Mouse (Mus musculus) heart, embryonic 11.5 days (tissue): Measurements from ENCODE around the gene Lrch3. TPM values are rescaled to one million over a fixed set of nuclear protein-coding genes. Genes with fewer than 3 reads are reported as not detected.

Experiments
- ATAC-seq: fragments of 200-750 bp; cut with Nextera tagmentation; replicated peaks from 2 replicates; pipeline ENCODE4 v1.8.0; 2017; ENCODE audit warnings: moderate library complexity; ENCODE audit not compliant: insufficient number of reproducible peaks, low FRiP score, low TSS enrichment
- H3K27ac ChIP-seq: fragments of 300-500 bp; sonication (generic); 2 replicates; pipeline ENCODE4 v1.5.1; 2014; ENCODE audit warnings: mild to moderate bottlenecking, low read depth, low read length
- H3K27me3 ChIP-seq: fragments of 300-500 bp; sonication (generic); 2 replicates; pipeline ENCODE4 v1.6.1; 2014; ENCODE audit warnings: mild to moderate bottlenecking, low read length, mixed read lengths; ENCODE audit not compliant: control insufficient read depth, insufficient read depth
- H3K36me3 ChIP-seq: fragments of 300-500 bp; sonication (generic); 2 replicates; pipeline ENCODE4 v1.6.1; 2014; ENCODE audit warnings: mild to moderate bottlenecking, low read length, moderate library complexity, mixed read lengths; ENCODE audit not compliant: control insufficient read depth, insufficient read depth
- H3K4me1 ChIP-seq: fragments of 300-500 bp; sonication (generic); 2 replicates; pipeline ENCODE4 v1.6.1; 2014; ENCODE audit warnings: low read length; ENCODE audit not compliant: control insufficient read depth, insufficient read depth
- H3K4me2 ChIP-seq: fragments of 300-500 bp; sonication (generic); 2 replicates; pipeline ENCODE4 v1.6.1; 2014; ENCODE audit warnings: mild to moderate bottlenecking, moderate library complexity
- H3K4me3 ChIP-seq: fragments of 300-500 bp; sonication (generic); 2 replicates; pipeline ENCODE4 v1.5.1; 2014; ENCODE audit warnings: low read depth, low read length
- H3K9ac ChIP-seq: fragments of 300-500 bp; sonication (generic); 2 replicates; pipeline ENCODE4 v1.6.1; 2014; ENCODE audit warnings: mild to moderate bottlenecking, low read depth, low read length, moderate library complexity
- H3K9me3 ChIP-seq: fragments of 300-500 bp; sonication (generic); replicated peaks from 2 replicates; pipeline ENCODE4 v1.6.1; 2016; ENCODE audit warnings: low read length; ENCODE audit not compliant: control insufficient read depth
- WGBS: fragments of 180-500 bp; shearing (Covaris S2); extraction: QIAGEN DNeasy Blood & Tissue Kit; methylation state at CpG from one replicate; pipeline ENCODE4 v1.1.7; 2014; ENCODE audit not compliant: insufficient replicate concordance; 5-methylcytosine and 5-hydroxymethylcytosine counted together
- polyA plus RNA-seq: library from polyadenylated mRNA; unstranded; fragments of >200 nt; fragmentation: Nextera tagmentation; extraction: Ambion mirVana; gene quantifications from 2 replicates; pipeline ENCODE4 v1.2.1, GENCODE M21; 2014

Gene Lrch3
- polyA plus RNA-seq, 1 experiment from 2014 or later: 25.3 TPM

DNA sequence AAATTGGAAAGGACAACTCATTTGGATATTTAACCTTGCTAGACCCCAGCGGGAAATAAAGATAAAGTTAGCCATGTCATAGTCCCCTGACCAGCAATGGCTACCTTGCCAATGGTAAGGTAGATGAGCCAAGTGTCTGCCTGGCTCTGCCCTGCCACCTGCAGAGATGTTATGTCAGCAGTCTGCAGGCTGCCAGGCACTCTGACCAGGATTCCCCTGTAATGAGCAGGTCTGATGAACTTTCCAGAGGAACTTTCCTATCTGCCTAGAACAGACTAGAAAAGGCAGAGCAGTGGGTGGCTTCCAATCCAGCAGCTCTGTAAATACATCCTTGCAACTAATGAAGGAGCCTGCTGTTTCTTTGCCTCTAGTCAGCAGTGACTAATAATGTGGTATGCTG, 101.0 kb downstream of the Lrch3 start:
- H3K4me3 ChIP-seq: no peak overlapping the region
- H3K9me3 ChIP-seq: no peaks in the 10 kb centered on the region
- no peak overlapping the region for H3K4me2 ChIP-seq
- H3K27me3 ChIP-seq: no peaks in the 10 kb centered on the region
- H3K9ac ChIP-seq: no peak overlapping the region
- 93% methylated on average over 1 of the region's 1 CpGs for WGBS
- no peak for ATAC-seq
- peaks cover 12% of the 10 kb centered on the region for H3K36me3 ChIP-seq
- H3K4me1 ChIP-seq: no peaks in the 10 kb centered on the region
- no peak overlapping the region for H3K27ac ChIP-seq

DNA sequence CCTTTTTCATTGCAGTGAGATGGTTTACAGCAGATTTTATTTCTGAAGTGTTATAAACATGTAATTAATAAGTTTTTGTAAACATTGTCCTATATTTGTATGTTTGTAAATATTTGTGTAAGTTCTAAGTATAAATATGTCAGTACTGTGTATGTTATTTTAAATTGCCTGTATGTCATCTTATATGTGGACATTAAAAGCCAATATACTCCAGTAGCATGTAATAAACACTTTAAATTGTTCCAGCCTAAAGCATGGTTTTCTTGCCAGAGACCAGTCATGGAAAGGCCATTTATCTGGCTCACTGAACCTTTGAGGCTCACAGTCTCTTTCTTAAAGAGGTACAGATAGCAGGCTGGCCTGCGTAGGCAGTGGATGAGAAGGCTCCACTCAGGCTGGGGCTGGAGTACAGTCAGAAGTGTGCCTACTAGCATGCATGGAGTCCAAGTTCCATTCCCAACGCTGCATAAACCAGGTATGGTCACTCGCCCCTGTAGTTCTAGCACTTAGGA, 101.6 kb downstream of the Lrch3 start:
- WGBS: 92% methylated on average over 3 of the region's 3 CpGs
- peaks cover 9% of the 10 kb centered on the region for H3K36me3 ChIP-seq

DNA sequence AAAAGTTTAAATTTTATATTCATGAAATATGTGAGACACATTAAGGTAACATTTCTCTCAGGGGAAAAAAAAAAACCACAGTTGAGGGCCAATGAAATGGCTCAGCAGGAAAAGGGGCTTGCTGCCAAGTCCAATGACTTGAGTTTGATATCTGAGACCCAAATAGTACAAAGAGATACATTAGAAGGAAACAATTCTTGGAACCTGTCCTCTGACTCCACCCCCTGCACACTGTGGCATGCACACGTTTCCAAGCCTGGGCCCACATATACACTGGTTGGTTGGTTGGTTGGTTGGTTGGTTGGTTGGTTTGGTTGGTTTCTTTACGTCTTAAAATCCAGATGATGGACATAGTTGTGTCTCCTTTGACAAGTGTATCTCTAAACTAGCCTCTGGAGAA, 102.1 kb downstream of the Lrch3 start:
- Histone ChIP-seq H3K4me3 (no peak overlapping the region), H3K36me3 (peaks cover 9% of the 10 kb centered on the region), H3K4me2 (no peak overlapping the region), H3K27me3 (no peaks in the 10 kb centered on the region), H3K4me1 (no peaks in the 10 kb centered on the region), H3K9ac (no peak overlapping the region), H3K9me3 (no peaks in the 10 kb centered on the region), H3K27ac (no peak overlapping the region)
- WGBS: 91% methylated on average over 2 of the region's 2 CpGs
- no peak for ATAC-seq

More for the DNA sequence above, 101.6 kb downstream of the Lrch3 start:
- Histone ChIP-seq H3K27ac (no peak overlapping the region), H3K9me3 (no peaks in the 10 kb centered on the region), H3K9ac (no peak overlapping the region), H3K4me2 (no peak overlapping the region), H3K4me3 (no peak overlapping the region), H3K4me1 (no peaks in the 10 kb centered on the region), H3K27me3 (no peaks in the 10 kb centered on the region)
- ATAC-seq: no peak

DNA sequence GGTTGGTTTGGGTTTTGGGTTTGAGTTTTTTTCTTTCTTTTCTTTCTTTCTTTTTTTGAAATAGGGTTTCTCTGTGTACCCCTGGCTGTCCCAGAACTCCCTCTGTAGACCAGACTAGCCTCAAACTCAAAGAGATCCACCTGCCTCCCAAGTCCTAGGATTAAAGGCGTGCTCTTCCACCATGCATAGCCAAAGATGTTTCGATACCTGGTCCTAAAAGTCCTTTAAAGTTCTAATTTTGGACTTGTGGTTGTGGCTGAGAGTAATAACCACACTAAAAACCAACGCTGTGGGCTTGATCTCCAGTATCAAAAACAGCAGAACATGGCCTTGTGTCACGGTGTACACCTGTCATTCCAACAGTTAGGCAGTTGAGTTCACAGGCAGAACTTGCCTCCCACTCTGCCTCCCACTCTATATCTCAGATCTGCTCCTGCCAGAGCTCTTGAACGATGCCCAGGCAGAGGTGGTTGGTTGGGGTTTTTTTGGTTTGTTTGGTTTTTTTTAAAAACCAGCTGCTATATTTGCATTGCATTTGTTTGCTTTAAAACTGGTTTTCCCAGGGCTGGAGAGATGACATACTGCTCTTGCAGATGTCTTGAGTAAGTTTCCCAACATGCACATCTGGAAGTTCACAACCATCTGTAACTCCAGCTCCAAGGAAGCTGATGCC, 103.9 kb downstream of the Lrch3 start:
- no peaks in the 10 kb centered on the region for H3K27me3 ChIP-seq
- H3K4me2 ChIP-seq: no peak overlapping the region
- no peak for ATAC-seq
- H3K9ac ChIP-seq: no peak overlapping the region
- WGBS: 82% methylated on average over 5 of the region's 5 CpGs
- no peaks in the 10 kb centered on the region for H3K4me1 ChIP-seq
- H3K36me3 ChIP-seq: peaks cover 7% of the 10 kb centered on the region
- no peak overlapping the region for H3K4me3 ChIP-seq
- H3K9me3 ChIP-seq: no peaks in the 10 kb centered on the region
- H3K27ac ChIP-seq: no peak overlapping the region

DNA sequence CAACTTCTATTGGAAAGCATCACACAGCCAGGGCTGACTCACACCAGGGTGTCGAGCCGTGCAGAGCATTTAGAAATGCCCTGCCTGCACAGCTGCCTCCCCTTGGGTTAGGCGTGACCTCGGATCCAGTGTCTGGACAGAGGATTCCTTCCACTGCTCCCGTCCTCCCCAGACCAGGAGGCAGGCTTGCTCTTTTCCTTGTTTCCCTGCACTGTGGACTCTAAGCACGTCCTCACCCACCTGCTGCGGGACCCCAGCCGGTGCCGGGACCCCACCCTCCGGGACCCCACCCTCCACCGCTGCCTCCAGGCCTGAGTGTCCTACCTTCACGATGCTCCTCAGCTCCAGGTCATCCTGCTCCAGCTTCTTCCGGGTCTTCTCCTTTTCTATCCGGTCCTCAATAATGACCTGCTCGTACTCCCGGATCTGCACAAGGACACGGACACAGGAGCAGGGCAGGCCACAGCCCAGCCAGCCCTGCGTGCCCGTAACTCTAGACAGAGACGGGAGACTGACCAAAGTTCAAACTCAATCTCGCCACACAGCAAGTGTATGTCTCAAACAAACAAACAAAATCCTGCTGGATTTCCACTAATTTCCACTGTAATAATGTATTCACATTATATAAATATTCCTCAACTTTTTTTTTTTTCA, 105.3 kb downstream of the Lrch3 start:
- H3K9me3 ChIP-seq: no peaks in the 10 kb centered on the region
- 76% methylated on average over 21 of the region's 21 CpGs for WGBS
- no peaks in the 10 kb centered on the region; the same call in 1 of the 2 replicates for H3K36me3 ChIP-seq
- no peak overlapping the region for H3K27ac ChIP-seq
- no peak overlapping the region for H3K9ac ChIP-seq
- H3K4me1 ChIP-seq: no peaks in the 10 kb centered on the region
- no peak overlapping the region for H3K4me3 ChIP-seq
- H3K4me2 ChIP-seq: no peak overlapping the region
- H3K27me3 ChIP-seq: no peaks in the 10 kb centered on the region
- no peak for ATAC-seq

DNA sequence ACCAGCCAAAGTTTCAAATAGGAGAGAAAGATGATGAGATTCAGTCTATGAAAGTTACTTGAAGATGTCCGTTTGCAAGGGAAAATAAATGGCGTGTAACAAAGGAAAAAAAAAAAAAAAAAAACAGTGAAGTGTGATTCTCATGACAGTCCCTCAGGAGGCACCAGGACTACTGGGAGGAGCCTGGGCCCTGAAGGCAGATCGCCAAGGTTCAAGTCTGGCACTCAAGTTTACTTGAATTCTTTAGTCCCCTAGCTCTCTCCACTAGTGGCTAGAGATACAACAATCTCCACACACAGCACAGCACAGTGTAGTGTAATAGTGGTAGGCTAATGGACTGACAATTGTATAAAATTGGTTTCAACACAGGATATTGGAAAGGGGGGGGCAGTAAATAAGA, 107.5 kb downstream of the Lrch3 start:
- Histone ChIP-seq H3K9ac (no peak overlapping the region), H3K27ac (no peak overlapping the region), H3K27me3 (no peaks in the 10 kb centered on the region), H3K4me2 (no peak overlapping the region), H3K4me3 (no peak overlapping the region), H3K36me3 (no peaks in the 10 kb centered on the region), H3K4me1 (no peaks in the 10 kb centered on the region), H3K9me3 (no peaks in the 10 kb centered on the region)
- ATAC-seq: no peak
- 61% methylated on average over 3 of the region's 3 CpGs for WGBS

DNA sequence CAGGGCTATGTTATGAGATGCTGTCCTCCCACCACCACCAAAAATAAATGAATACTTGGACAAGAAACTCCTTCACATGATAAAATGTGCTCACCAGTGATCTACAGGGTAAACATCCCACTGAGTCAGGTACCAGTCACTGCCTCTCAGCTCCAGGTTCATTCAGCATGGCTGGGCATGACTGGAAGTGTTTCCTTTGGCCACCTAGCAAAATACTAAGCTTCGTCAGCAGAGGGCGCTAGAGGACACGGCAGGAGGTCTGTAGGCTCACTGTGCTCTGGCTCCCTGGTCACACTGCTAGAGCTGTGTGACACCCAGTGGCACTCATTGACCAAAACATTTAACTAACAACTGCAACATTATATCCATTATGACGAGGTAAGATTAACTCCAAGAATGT, 109.8 kb downstream of the Lrch3 start:
- 6% methylated on average over 4 of the region's 4 CpGs for WGBS
- no peak for ATAC-seq
- Histone ChIP-seq H3K4me3 (no peak overlapping the region), H3K9me3 (no peaks in the 10 kb centered on the region), H3K4me1 (no peaks in the 10 kb centered on the region), H3K27me3 (no peaks in the 10 kb centered on the region), H3K9ac (no peak overlapping the region), H3K4me2 (no peak overlapping the region), H3K27ac (no peak overlapping the region), H3K36me3 (no peaks in the 10 kb centered on the region)

DNA sequence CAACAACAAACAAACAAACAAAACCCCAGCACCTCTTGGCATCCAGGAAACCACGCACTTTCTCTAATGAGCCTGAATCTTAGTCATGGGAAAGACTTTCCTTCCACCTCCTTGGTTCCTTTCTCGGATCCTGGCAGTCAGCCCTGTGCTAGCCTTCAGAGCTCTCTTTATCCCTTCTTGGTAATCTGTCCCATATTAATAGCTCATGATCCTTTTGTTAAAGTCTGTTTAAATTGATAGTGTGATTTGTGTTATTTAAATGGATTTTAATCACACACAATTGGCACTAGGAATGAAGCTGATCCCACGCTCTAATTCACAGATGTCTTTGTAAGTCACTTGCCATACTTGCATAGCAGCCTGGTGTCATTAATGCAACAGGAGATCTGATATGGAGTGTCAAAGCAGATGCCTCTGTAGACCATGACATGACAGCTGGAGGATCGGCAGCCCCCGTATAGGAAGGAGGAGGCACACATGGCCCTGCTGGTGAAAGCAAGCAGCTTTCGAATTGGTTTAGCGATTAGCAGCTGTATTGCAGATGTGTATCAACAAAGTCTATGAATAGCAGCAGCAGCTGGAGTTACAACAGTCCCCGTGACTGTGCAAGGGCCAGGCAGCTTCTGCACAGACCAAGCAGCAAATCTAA, 110.7 kb downstream of the Lrch3 start:
- Histone ChIP-seq H3K9ac (no peak overlapping the region), H3K4me1 (no peaks in the 10 kb centered on the region), H3K27ac (no peak overlapping the region), H3K27me3 (no peaks in the 10 kb centered on the region), H3K36me3 (no peaks in the 10 kb centered on the region), H3K4me2 (no peak overlapping the region), H3K9me3 (no peaks in the 10 kb centered on the region), H3K4me3 (no peak overlapping the region)
- WGBS: 73% methylated on average over 8 of the region's 8 CpGs
- ATAC-seq: no peak
